Mouse (Mus musculus) hindbrain, embryonic 14.5 days (tissue): ENCODE results near the gene Pef1. TPM values are rescaled to one million over a fixed set of nuclear protein-coding genes. Genes with fewer than 3 reads are reported as not detected.
A peak's percentile ranks its signal among the peaks of the same experiment; 100 is the strongest.

Source experiments
- ATAC-seq: fragments of 200-750 bp; cut with Nextera tagmentation; 2 replicates; pipeline ENCODE4 v1.8.0; 2017; ENCODE audit warnings: moderate number of reproducible peaks, mild to moderate bottlenecking, moderate TSS enrichment, moderate library complexity; ENCODE audit not compliant: low FRiP score
- DNase-seq: peaks from one replicate; pipeline ENCODE4 v3.0.0-alpha.2; 2015; ENCODE audit warnings: low spot score
- H3K27ac ChIP-seq: fragments of 300-500 bp; sonication (generic); 2 replicates; pipeline ENCODE4 v1.5.1; 2014; ENCODE audit warnings: mild to moderate bottlenecking, moderate library complexity
- H3K27me3 ChIP-seq: fragments of 300-500 bp; sonication (generic); 2 replicates; pipeline ENCODE4 v1.6.1; 2014; ENCODE audit warnings: mild to moderate bottlenecking, low read length, mixed read lengths; ENCODE audit not compliant: control insufficient read depth, insufficient read depth
- H3K36me3 ChIP-seq: fragments of 300-500 bp; sonication (generic); replicated peaks from 2 replicates; pipeline ENCODE4 v1.6.1; 2014; ENCODE audit not compliant: control insufficient read depth, insufficient read depth
- H3K4me1 ChIP-seq: fragments of 300-500 bp; sonication (generic); replicated peaks from 2 replicates; pipeline ENCODE4 v1.6.1; 2014; ENCODE audit warnings: antibody characterized with exemption, low read length, mixed read lengths; ENCODE audit not compliant: control insufficient read depth, insufficient read depth
- H3K4me2 ChIP-seq: fragments of 300-500 bp; sonication (generic); replicated peaks from 2 replicates; pipeline ENCODE4 v1.6.1; 2014; ENCODE audit warnings: mild to moderate bottlenecking, moderate library complexity
- H3K4me3 ChIP-seq: fragments of 300-500 bp; sonication (generic); replicated peaks from 2 replicates; pipeline ENCODE4 v1.5.1; 2014; ENCODE audit warnings: mild to moderate bottlenecking, low read length
- H3K9ac ChIP-seq: fragments of 300-500 bp; sonication (generic); 2 replicates; pipeline ENCODE4 v1.6.1; 2014
- H3K9me3 ChIP-seq: fragments of 300-500 bp; sonication (generic); 2 replicates; pipeline ENCODE4 v1.6.1; 2016; ENCODE audit warnings: low read length; ENCODE audit not compliant: control insufficient read depth
- WGBS: fragments of 180-500 bp; shearing (Covaris S2); extraction: QIAGEN DNeasy Blood & Tissue Kit; methylation state at CpG from one replicate; pipeline ENCODE4 v1.1.7; 2014; 5-methylcytosine and 5-hydroxymethylcytosine counted together
- polyA plus RNA-seq: library from polyadenylated mRNA; unstranded; fragments of >200 nt; fragmentation: Nextera tagmentation; extraction: Ambion mirVana; gene quantifications from 2 replicates; pipeline ENCODE4 v1.2.1, GENCODE M21; 2014

Gene Pef1
- 66.0 and 77.7 TPM in 2 replicates for polyA plus RNA-seq

DNA sequence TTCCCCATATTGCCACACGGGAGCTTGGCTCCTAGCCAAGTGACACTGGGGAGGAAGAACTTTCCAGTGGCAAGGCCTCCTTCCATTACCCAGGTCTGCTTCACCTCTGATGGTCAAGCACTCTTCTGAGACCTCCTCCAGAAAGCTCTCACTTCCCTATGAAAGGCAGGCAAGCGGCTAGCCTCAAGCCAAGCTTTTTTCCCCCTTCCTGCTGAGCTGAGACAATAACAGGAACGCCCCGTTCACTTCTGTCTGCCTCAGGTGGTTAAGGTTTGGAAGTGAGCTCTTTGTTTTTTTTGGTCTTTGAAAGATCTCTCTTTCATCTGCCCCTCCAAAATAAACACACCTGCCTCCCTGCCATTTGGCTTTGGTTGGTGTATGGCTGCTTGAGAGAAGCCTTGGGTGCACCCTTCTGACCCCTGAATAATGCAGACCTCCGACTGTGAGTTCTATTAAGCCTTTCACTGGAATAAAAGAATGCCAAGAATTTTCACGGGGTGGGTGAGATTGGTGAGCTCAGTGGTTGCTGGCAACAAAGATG is at the start of gene Pef1:
Gene Pef1 (plus strand): TSS at position 448 of the 541 bp plus-strand sequence.
- Histone ChIP-seq H3K9me3 (no peaks in the 10 kb centered on the region), H3K4me1 (0 out of 2 replicates have a peak, but pooled peaks cover 5% of the 10 kb centered on the region), H3K4me3 (no peak within 1 kb of the TSS), H3K27me3 (no peaks in the 10 kb centered on the region; the same call in 1 of the 2 replicates), H3K4me2 (no peak within 1 kb of the TSS), H3K36me3 (no peaks in the 10 kb centered on the region), H3K9ac (no peak within 1 kb of the TSS), H3K27ac (no peak within 1 kb of the TSS)
- 3% methylated on average over 6 of the region's 6 CpGs for whole genome bisulfite sequencing
- no peak for ATAC-seq
- DNase-seq: no peak

DNA sequence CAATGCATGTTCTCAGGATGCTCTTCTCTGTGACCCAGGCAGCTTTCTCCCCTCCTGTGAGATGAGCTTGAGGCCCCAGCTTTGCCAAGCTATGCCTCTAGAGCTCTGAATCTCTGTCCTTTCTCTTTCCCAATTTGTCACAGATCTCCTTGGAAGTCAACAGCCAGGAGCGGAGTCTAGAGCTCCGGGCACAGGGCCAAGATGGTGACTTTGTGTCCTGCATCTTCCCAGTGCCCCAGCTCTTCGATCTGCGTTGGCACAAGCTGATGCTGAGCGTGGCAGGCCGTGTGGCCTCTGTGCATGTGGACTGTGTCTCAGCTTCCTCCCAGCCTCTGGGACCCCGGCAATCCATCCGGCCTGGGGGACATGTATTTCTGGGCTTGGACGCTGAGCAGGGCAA is 49.2 kb upstream of the Pef1 start:
- Histone ChIP-seq H3K4me1 (peaks cover 10% of the 10 kb centered on the region), H3K9ac (no peak overlapping the region), H3K9me3 (no peaks in the 10 kb centered on the region), H3K36me3 (no peaks in the 10 kb centered on the region), H3K4me2 (no peak overlapping the region), H3K27me3 (no peaks in the 10 kb centered on the region), H3K4me3 (no peak overlapping the region), H3K27ac (no peak overlapping the region)
- ATAC-seq (no peak), DNase-seq (no peak)
- WGBS: 76% methylated on average over 9 of the region's 9 CpGs

DNA sequence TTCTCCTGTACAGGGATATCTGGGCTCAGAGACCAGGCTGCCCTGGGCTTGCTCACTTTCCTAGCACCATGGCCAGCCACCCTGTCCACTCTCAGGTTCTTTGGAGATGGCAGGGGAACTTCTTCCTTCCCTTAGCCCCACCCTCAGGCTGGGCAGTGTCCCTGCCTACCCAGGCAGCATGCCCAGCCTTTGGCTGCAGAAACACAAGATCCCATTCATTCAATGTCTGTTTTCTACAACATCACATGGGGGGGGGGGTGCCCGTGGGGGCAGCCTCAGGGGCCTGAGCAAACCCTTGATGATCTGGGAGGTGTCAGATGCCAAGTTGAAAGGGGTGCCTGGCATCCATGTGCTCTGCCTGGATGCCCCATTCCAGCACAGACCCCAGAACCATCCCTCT is 47.6 kb upstream of the Pef1 start:
- Histone ChIP-seq H3K27me3 (no peaks in the 10 kb centered on the region), H3K9me3 (no peaks in the 10 kb centered on the region), H3K36me3 (no peaks in the 10 kb centered on the region), H3K27ac (peak overlapping the region; percentile 45; the same call in 1 of the 2 replicates), H3K9ac (no peak overlapping the region), H3K4me2 (no peak overlapping the region), H3K4me3 (no peak overlapping the region), H3K4me1 (peaks cover 10% of the 10 kb centered on the region)
- peak; percentile 38; the same call in 1 of the 2 replicates for ATAC-seq
- no peak for DNase-seq
- 21% methylated on average over 1 of the region's 1 CpGs for WGBS

DNA sequence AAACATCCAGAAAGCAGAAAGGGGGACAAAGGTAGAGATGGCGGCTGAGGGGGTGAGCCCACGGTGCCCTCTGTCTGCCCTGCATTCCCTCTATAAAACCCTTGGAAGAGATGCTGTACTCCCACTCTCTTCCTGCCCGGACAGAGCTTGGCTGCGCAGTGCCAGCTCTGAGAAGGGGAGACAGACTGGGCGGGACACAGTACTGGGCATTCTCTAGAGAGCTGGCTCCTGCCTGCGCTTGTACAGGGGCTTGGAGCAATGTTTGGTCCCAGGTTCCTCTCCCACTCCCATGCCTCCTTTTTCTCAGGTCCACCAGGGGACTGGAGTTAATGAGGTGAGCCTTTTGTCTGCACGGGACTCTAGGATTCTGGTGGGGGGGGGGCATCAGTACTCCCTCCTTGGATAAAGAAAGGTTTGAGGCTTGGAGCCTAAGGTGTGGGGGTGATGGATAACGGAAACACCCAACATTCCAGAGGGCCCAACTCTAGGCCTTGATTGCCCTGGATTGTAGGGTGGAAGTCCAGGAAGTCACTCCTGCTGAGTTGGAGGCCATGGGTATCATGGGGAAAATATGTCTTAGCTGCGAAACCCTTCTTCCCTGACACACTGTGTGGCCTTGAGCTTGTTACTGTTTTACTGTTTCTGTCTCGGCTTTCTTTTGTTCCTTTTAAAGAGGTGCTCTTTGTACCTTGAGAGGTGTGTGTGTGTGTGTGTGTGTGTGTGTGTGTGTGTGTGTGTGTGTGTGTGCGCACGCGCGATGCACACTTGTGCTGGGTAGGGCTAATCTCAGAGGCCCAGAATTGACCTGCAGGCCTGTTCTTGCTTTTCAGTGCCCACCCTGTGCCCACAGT is 47.0 kb upstream of the Pef1 start:
- peak; percentile 25; the same call in 1 of the 2 replicates for ATAC-seq
- H3K27ac ChIP-seq: peak overlapping the region; percentile 45; the same call in 1 of the 2 replicates

DNA sequence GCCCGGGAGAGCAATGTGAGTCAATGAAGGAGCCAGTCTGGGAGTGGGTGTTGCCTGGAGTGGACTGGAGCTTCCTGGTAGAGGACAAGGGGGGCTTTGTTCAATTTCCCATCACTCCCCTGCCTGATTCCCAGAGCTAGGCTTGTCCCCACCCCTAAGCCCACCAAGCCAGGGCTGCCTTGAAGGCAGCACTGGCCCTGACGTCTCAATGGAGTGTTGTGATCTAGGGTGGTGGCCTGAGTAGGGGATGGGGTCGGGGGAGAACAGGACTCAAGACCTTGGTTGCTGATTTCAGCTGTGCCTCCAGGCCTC is 46.4 kb upstream of the Pef1 start:
- no peak overlapping the region for H3K4me3 ChIP-seq
- 45% methylated on average over 3 of the region's 3 CpGs for WGBS
- no peaks in the 10 kb centered on the region for H3K27me3 ChIP-seq
- H3K36me3 ChIP-seq: no peaks in the 10 kb centered on the region
- ATAC-seq (no peak; the same call in 1 of the 2 replicates), DNase-seq (no peak)
- H3K27ac ChIP-seq: no peak overlapping the region
- no peak overlapping the region for H3K4me2 ChIP-seq
- no peaks in the 10 kb centered on the region for H3K9me3 ChIP-seq
- peaks cover 10% of the 10 kb centered on the region for H3K4me1 ChIP-seq
- no peak overlapping the region for H3K9ac ChIP-seq

More for the DNA sequence above, 47.0 kb upstream of the Pef1 start:
- H3K4me2 ChIP-seq: no peak overlapping the region
- H3K9ac ChIP-seq: no peak overlapping the region
- H3K36me3 ChIP-seq: no peaks in the 10 kb centered on the region
- no peak overlapping the region for H3K4me3 ChIP-seq
- 79% methylated on average over 14 of the region's 14 CpGs for WGBS
- H3K4me1 ChIP-seq: peaks cover 10% of the 10 kb centered on the region
- DNase-seq: no peak
- no peaks in the 10 kb centered on the region for H3K9me3 ChIP-seq
- no peaks in the 10 kb centered on the region for H3K27me3 ChIP-seq

DNA sequence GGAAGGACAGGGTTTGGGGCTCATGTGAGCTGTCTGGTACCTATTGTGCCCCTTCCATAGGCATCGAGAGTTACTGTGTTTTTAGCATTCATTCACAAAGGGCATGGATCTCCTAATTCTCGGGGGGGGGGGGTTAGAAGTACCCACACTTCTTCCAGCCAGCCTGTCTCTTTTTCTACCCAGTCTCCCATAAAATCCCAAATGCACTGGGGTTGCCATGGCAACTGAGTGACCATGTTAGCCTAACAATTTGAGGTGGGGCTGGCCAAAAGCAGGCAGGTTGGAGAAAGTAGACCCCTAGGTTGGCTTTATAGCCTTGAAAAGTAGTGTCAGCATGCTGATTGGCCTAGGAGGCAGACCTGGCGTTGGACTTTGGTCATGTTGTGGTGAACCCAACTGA is 45.9 kb upstream of the Pef1 start:
- DNase-seq (no peak), ATAC-seq (no peak)
- Histone ChIP-seq H3K9ac (no peak overlapping the region), H3K4me3 (no peak overlapping the region), H3K27ac (no peak overlapping the region), H3K4me2 (no peak overlapping the region), H3K36me3 (no peaks in the 10 kb centered on the region), H3K27me3 (no peaks in the 10 kb centered on the region), H3K4me1 (peaks cover 10% of the 10 kb centered on the region), H3K9me3 (no peaks in the 10 kb centered on the region)
- 39% methylated on average over 3 of the region's 3 CpGs for WGBS

DNA sequence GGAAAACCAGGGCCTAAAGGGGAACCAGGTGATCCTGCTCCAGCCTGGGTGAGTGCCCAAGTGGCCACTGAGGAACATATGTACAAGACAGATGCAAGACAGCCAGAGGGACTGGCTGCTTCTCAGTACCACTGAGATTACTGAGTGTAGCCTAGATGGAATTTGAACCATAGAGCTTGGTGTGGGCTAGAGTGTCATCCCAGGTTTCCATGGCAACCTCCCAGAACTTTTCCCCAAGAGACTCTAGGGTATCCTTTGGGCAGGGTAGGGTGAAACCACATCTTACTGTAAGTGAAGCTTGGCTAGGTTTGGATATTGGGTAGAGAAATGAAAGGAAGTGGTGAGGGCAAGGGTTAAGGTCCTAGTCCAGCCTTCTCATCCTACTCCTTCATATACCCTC is 41.4 kb upstream of the Pef1 start:
- no peaks in the 10 kb centered on the region for H3K9me3 ChIP-seq
- ATAC-seq: no peak
- H3K4me2 ChIP-seq: no peak overlapping the region
- no peak overlapping the region for H3K9ac ChIP-seq
- H3K4me1 ChIP-seq: peaks cover 3% of the 10 kb centered on the region; the same call in 1 of the 2 replicates
- H3K4me3 ChIP-seq: no peak overlapping the region
- H3K36me3 ChIP-seq: no peaks in the 10 kb centered on the region
- no peaks in the 10 kb centered on the region for H3K27me3 ChIP-seq
- H3K27ac ChIP-seq: no peak overlapping the region
- no peak for DNase-seq

DNA sequence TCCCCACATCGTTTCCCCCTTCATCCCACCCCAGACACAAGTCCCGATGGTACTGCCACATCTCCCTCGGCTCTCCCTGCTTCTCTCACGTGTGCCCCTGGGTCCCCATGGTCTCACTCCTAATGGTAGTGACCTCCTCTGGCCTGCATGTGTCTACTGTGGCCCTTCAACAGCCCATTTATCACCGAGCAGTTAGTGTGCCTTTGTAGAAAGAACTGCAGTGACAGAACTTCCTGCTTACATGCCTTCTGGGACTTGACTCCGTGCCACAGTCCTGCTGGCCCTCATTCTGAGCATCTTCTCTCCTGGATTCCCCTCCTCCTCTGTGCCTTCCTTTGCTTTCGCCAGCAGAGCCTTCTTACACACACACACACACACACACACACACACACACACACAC is 39.2 kb upstream of the Pef1 start:
- H3K9ac ChIP-seq: no peak overlapping the region
- no peak overlapping the region for H3K4me2 ChIP-seq
- H3K4me1 ChIP-seq: no peaks in the 10 kb centered on the region
- no peak overlapping the region for H3K27ac ChIP-seq
- H3K9me3 ChIP-seq: no peaks in the 10 kb centered on the region
- 70% methylated on average over 7 of the region's 7 CpGs for WGBS
- no peak for DNase-seq
- no peak for ATAC-seq
- no peaks in the 10 kb centered on the region for H3K27me3 ChIP-seq
- no peaks in the 10 kb centered on the region for H3K36me3 ChIP-seq
- H3K4me3 ChIP-seq: no peak overlapping the region

DNA sequence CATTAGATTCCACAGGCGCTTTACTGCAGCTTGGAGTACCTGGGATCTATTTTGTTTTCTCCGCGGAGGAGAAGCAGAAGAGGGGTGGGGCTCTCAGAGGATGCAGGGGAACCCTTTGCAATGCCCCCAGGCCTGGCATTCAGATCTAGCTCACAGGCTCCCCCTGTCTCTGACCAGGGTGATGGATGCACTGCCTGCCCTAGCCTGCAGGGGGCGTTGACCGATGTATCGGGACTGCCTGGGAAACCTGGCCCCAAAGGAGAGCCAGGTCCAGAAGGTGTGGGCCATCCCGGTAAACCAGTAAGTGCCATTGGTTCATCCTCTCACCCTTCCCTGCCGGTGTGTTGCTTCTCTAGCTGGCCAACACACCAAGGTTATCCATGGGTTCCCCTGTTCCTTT is 35.5 kb upstream of the Pef1 start:
- H3K4me3 ChIP-seq: no peak overlapping the region
- no peaks in the 10 kb centered on the region for H3K27me3 ChIP-seq
- WGBS: 14% methylated on average over 8 of the region's 8 CpGs
- no peaks in the 10 kb centered on the region for H3K36me3 ChIP-seq
- H3K4me1 ChIP-seq: no peaks in the 10 kb centered on the region
- H3K9ac ChIP-seq: no peak overlapping the region
- no peak overlapping the region for H3K27ac ChIP-seq
- no peak for DNase-seq
- H3K9me3 ChIP-seq: no peaks in the 10 kb centered on the region
- no peak overlapping the region for H3K4me2 ChIP-seq
- ATAC-seq: no peak
